Mouse (Mus musculus) MEL (cell line): Measurements from ENCODE around the gene Klk4. TPM values are rescaled to one million over a fixed set of nuclear protein-coding genes. Genes with fewer than 3 reads are reported as not detected.

Experiments used
- DNase-seq: peaks from one replicate; pipeline ENCODE4 v3.0.0; 2011; ENCODE audit warnings: low read depth, low spot score
- H3K27ac ChIP-seq: 2 replicates; pipeline ENCODE4 v1.5.1; 2012; ENCODE audit warnings: low read depth, mild to moderate bottlenecking, control low read depth, low read length, moderate library complexity; ENCODE audit not compliant: control insufficient read depth
- H3K27me3 ChIP-seq, 2 experiments: fragments of 150-350 bp in 1 of 2; sonication (generic) in 1 of 2; 2 replicates each; pipeline ENCODE4 v1.6.1; 2012; ENCODE audit warnings: low read length in 2 of 2, mild to moderate bottlenecking in 2 of 2, improper control_type of control experiment in 1 of 2, moderate library complexity in 1 of 2; ENCODE audit not compliant: insufficient read depth in 2 of 2, control insufficient read depth in 1 of 2
- H3K36me3 ChIP-seq, 2 experiments: 2 replicates each; pipeline ENCODE4 v1.6.1; 2012 to 2014; ENCODE audit warnings: low read length in 2 of 2, improper control_type of control experiment in 1 of 2, inconsistent platforms in 1 of 2, mild to moderate bottlenecking in 1 of 2; ENCODE audit not compliant: insufficient read depth in 2 of 2, control insufficient read depth in 1 of 2
- H3K4me1 ChIP-seq, 2 experiments: fragments of 150-350 bp in 1 of 2; sonication (generic) in 1 of 2; 2 replicates each; pipeline ENCODE4 v1.6.1; 2012; ENCODE audit warnings: low read length in 2 of 2, improper control_type of control experiment in 1 of 2, mild to moderate bottlenecking in 1 of 2; ENCODE audit not compliant: insufficient read depth in 2 of 2, control insufficient read depth in 1 of 2
- H3K4me3 ChIP-seq, 2 experiments: fragments of 150-350 bp in 1 of 2; sonication (generic) in 1 of 2; 2 replicates each; pipeline ENCODE4 v1.5.1; 2012; ENCODE audit warnings: low read depth in 2 of 2, low read length in 2 of 2, mild to moderate bottlenecking in 2 of 2, moderate library complexity in 2 of 2, control low read depth in 1 of 2, improper control_type of control experiment in 1 of 2; ENCODE audit not compliant: control insufficient read depth in 1 of 2, insufficient read depth in 1 of 2
- H3K79me2 ChIP-seq: 2 replicates; pipeline ENCODE4 v1.6.1; 2012; ENCODE audit warnings: mild to moderate bottlenecking, low read length, moderate library complexity; ENCODE audit not compliant: control insufficient read depth, poor library complexity, insufficient read depth
- H3K9ac ChIP-seq: 2 replicates; pipeline ENCODE4 v1.6.1; 2012; ENCODE audit warnings: low read depth, mild to moderate bottlenecking, control low read depth, low read length, moderate library complexity; ENCODE audit not compliant: control insufficient read depth, poor library complexity, severe bottlenecking
- H3K9me3 ChIP-seq: fragments of 150-350 bp; sonication (generic); replicated peaks from 2 replicates; pipeline ENCODE4 v1.6.1; 2012; ENCODE audit warnings: mild to moderate bottlenecking, low read length, improper control_type of control experiment, moderate library complexity; ENCODE audit not compliant: insufficient read depth
- BHLHE40 ChIP-seq: IDR thresholded peaks from 2 replicates; pipeline ENCODE4 v1.6.1; 2012; ENCODE audit warnings: low read depth, mild to moderate bottlenecking, inconsistent platforms, low read length, improper control_type of control experiment, borderline replicate concordance
- CHD2 ChIP-seq: IDR thresholded peaks from 2 replicates; pipeline ENCODE4 v1.6.1; 2011; ENCODE audit warnings: low read length, improper control_type of control experiment
- CTCF ChIP-seq, 3 experiments: IDR thresholded peaks in 2 of 3; conservative IDR thresholded peaks in 1 of 3; 2 replicates each; pipeline ENCODE4 v1.5.1; 2011 to 2012; ENCODE audit warnings: low read length in 3 of 3, low read depth in 2 of 3, mild to moderate bottlenecking in 2 of 3, improper control_type of control experiment in 1 of 3, inconsistent platforms in 1 of 3, mixed read lengths in 1 of 3, moderate library complexity in 1 of 3; ENCODE audit not compliant: control insufficient read depth in 1 of 3, insufficient read depth in 1 of 3, poor library complexity in 1 of 3, severe bottlenecking in 1 of 3
- E2F4 ChIP-seq: IDR thresholded peaks from 2 replicates; pipeline ENCODE4 v1.6.1; 2011; ENCODE audit warnings: low read depth, low read length, improper control_type of control experiment, borderline replicate concordance
- GABPA ChIP-seq: IDR thresholded peaks from 2 replicates; pipeline ENCODE4 v1.6.1; 2012; ENCODE audit warnings: low read depth, mild to moderate bottlenecking, inconsistent platforms, low read length, improper control_type of control experiment, moderate library complexity
- GATA1 ChIP-seq: IDR thresholded peaks from 2 replicates; pipeline ENCODE4 v1.6.1; 2011; ENCODE audit warnings: low read depth, low read length, improper control_type of control experiment
- HCFC1 ChIP-seq: IDR thresholded peaks from 2 replicates; pipeline ENCODE4 v1.6.1; 2012; ENCODE audit warnings: low read depth, mild to moderate bottlenecking, inconsistent platforms, low read length, improper control_type of control experiment, moderate library complexity
- JUND ChIP-seq: IDR thresholded peaks from 2 replicates; pipeline ENCODE4 v1.6.1; 2011; ENCODE audit warnings: low read depth, mild to moderate bottlenecking, improper control_type of control experiment, low read length
- MAFK ChIP-seq: IDR thresholded peaks from 2 replicates; pipeline ENCODE4 v1.6.1; 2011; ENCODE audit warnings: low read depth, mild to moderate bottlenecking, low read length, improper control_type of control experiment, borderline replicate concordance
- MAX ChIP-seq: IDR thresholded peaks from 2 replicates; pipeline ENCODE4 v1.6.1; 2011; ENCODE audit warnings: low read length, improper control_type of control experiment
- MEF2A ChIP-seq: IDR thresholded peaks from 2 replicates; pipeline ENCODE4 v1.6.1; 2014; ENCODE audit warnings: low read depth, mild to moderate bottlenecking, inconsistent platforms, low read length, improper control_type of control experiment; ENCODE audit not compliant: poor library complexity, insufficient replicate concordance, severe bottlenecking; ENCODE audit errors: extremely low read depth
- MXI1 ChIP-seq: IDR thresholded peaks from 2 replicates; pipeline ENCODE4 v1.6.1; 2011; ENCODE audit warnings: mild to moderate bottlenecking, low read depth, low read length, improper control_type of control experiment
- NELFE ChIP-seq: IDR thresholded peaks from 2 replicates; pipeline ENCODE4 v1.6.1; 2011; ENCODE audit warnings: low read depth, low read length, improper control_type of control experiment
- POLR2A ChIP-seq, 2 experiments: IDR thresholded peaks; 2 replicates each; pipeline ENCODE4 v1.6.1; 2011 to 2012; ENCODE audit warnings: low read length in 2 of 2, mild to moderate bottlenecking in 2 of 2, control low read depth in 1 of 2, improper control_type of control experiment in 1 of 2, low read depth in 1 of 2, moderate library complexity in 1 of 2; ENCODE audit not compliant: control insufficient read depth in 1 of 2, insufficient read depth in 1 of 2, poor library complexity in 1 of 2
- POLR2AphosphoS5 ChIP-seq: IDR thresholded peaks from 2 replicates; pipeline ENCODE4 v1.6.1; 2012; ENCODE audit warnings: low read depth, borderline replicate concordance, mild to moderate bottlenecking, inconsistent platforms, low read length, moderate library complexity, mixed read lengths
- RAD21 ChIP-seq: IDR thresholded peaks from 2 replicates; pipeline ENCODE4 v1.6.1; 2011; ENCODE audit warnings: mild to moderate bottlenecking, low read depth, low read length, improper control_type of control experiment
- RCOR1 ChIP-seq: IDR thresholded peaks from 2 replicates; pipeline ENCODE4 v1.6.1; 2012; ENCODE audit warnings: low read depth, mild to moderate bottlenecking, inconsistent platforms, low read length, improper control_type of control experiment
- SIN3A ChIP-seq: IDR thresholded peaks from 2 replicates; pipeline ENCODE4 v1.6.1; 2012; ENCODE audit warnings: low read length, improper control_type of control experiment, inconsistent platforms
- UBTF ChIP-seq: IDR thresholded peaks from 2 replicates; pipeline ENCODE4 v1.6.1; 2012; ENCODE audit warnings: low read depth, mild to moderate bottlenecking, inconsistent platforms, low read length, improper control_type of control experiment, moderate library complexity, borderline replicate concordance; ENCODE audit not compliant: insufficient read depth
- USF1 ChIP-seq: IDR thresholded peaks from 2 replicates; pipeline ENCODE4 v1.6.1; 2014; ENCODE audit warnings: low read depth, mild to moderate bottlenecking, inconsistent platforms, low read length, improper control_type of control experiment, moderate library complexity
- ZC3H11A ChIP-seq: IDR thresholded peaks from 2 replicates; pipeline ENCODE4 v1.6.1; 2012; ENCODE audit warnings: low read depth, mild to moderate bottlenecking, inconsistent platforms, low read length, improper control_type of control experiment
- ZNF384 ChIP-seq: IDR thresholded peaks from 2 replicates; pipeline ENCODE4 v1.6.1; 2012; ENCODE audit warnings: low read depth, mild to moderate bottlenecking, inconsistent platforms, low read length, improper control_type of control experiment
- polyA plus RNA-seq, 2 experiments: library from polyadenylated mRNA; stranded (reverse) in 1 of 2; unstranded in 1 of 2; fragments of >175 nt in 1 of 2; fragments of >200 nt in 1 of 2; gene quantifications; 2 replicates each; pipeline versions ENCODE4 v1.2.1 to v1.2.4; 2012; ENCODE audit warnings: low replicate concordance in 2 of 2, low read depth in 1 of 2; ENCODE audit not compliant: insufficient read length in 2 of 2, insufficient read depth in 1 of 2, missing spikeins in 1 of 2
- total RNA-seq: library from RNA; depleted of rRNA; stranded (reverse); fragments of 300-350 nt; gene quantifications from 2 replicates; pipeline ENCODE4 v1.2.3, GENCODE M21; 2012

Klk4 gene
- total and polyA plus RNA-seq, 3 experiments: not detected

DNA sequence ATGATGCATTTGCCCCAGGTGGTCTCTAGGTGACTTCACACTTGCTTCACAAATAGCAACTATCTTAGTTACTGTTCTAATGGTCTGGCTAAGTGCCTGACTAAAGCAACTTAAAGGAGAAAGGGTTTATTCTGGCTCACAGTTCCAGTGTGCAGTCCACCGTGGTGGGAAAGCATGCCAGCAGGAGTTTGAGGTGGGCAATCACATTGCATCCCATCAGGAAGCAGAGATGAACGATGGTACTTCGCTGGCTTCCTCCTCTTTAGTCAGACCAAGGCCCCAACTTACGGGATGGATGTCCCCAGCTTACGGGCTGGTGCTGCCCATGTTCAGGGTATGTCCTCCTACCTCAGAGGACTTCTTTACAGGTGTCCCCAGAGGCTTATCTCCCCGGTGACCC, 29.3 kb upstream of the Klk4 start:
- Histone ChIP-seq H3K4me3 (no peak overlapping the region), H3K27me3 (no peaks in the 10 kb centered on the region), H3K79me2 (no peaks in the 10 kb centered on the region), H3K9ac (no peak overlapping the region), H3K36me3 (no peaks in the 10 kb centered on the region), H3K27ac (no peak overlapping the region), H3K9me3 (no peaks in the 10 kb centered on the region), H3K4me1 (no peaks in the 10 kb centered on the region)
- no peak for TF ChIP-seq CTCF (IDR thresholded peaks at IDR 0.05 in 2 of 3, conservative IDR thresholded peaks at IDR 0.05 in 1 of 3; ENCODE audit: control insufficient read depth in 1 of 3, insufficient read depth in 1 of 3, low read depth in 2 of 3, low read length in 3 of 3, poor library complexity in 1 of 3, severe bottlenecking in 1 of 3)
- TF ChIP-seq HCFC1: no peak
- no peak for TF ChIP-seq POLR2A (IDR thresholded peaks at IDR 0.05; ENCODE audit: control insufficient read depth in 1 of 2, insufficient read depth in 1 of 2, low read depth in 1 of 2, low read length in 2 of 2, poor library complexity in 1 of 2)
- no peak for TF ChIP-seq GATA1
- TF ChIP-seq MEF2A: no peak
- TF ChIP-seq MAFK: no peak
- no peak for TF ChIP-seq GABPA
- TF ChIP-seq CHD2: no peak
- TF ChIP-seq USF1: no peak
- no peak for TF ChIP-seq RCOR1
- TF ChIP-seq SIN3A: no peak
- no peak for TF ChIP-seq ZNF384
- no peak for TF ChIP-seq UBTF
- TF ChIP-seq JUND: no peak
- no peak for TF ChIP-seq MAX
- no peak for TF ChIP-seq MXI1
- no peak for TF ChIP-seq ZC3H11A
- no peak for TF ChIP-seq BHLHE40
- no peak for TF ChIP-seq POLR2AphosphoS5
- no peak for DNase-seq

DNA sequence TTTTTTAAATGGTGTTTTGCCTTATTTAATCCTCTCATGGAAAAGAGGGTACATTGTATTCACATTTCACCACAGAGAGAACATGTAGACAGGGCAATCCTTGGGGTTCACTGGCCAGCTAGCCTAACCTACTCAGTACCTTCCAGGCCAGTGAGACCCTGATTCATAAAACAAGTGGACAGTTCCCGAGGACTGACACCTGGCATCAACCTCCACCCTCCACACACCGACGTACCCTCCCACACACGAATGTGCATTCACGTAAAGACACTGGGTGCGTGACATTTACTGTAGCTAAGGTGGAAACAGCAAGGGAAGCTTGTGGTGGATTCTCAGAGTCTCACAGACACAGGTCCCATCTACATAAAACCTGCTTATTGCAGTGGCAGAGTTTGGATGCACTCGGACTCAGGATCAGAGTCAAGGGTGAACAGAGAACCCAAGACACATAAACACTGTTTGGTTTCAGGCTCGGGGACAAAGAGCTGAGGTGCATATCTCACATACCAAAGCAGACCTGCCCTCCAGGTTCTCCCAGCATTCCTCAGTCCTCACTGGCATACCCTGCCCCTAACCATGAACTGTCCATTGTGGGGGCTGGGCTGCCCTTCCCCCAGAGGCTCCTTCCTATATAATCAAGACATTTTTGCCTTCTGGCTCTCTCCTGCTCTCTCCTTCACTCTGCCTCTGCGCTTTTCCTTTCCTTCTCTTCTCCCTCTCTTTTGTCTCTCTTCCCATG, 26.1 kb upstream of the Klk4 start:
- Histone ChIP-seq H3K9ac (no peak overlapping the region), H3K36me3 (no peaks in the 10 kb centered on the region), H3K9me3 (no peaks in the 10 kb centered on the region), H3K27ac (no peak overlapping the region), H3K27me3 (no peaks in the 10 kb centered on the region), H3K79me2 (no peaks in the 10 kb centered on the region), H3K4me1 (no peaks in the 10 kb centered on the region), H3K4me3 (no peak overlapping the region)
- TF ChIP-seq MAFK (no peak), NELFE (no peak), E2F4 (no peak), RAD21 (no peak)
- DNase-seq: no peak
